Mouse (Mus musculus) lung, postnatal 36 days (tissue): Measurements from ENCODE around the gene Sap30bp.

Source experiments
- DNase-seq: peaks from one replicate; pipeline ENCODE4 v3.0.0; 2022; ENCODE audit warnings: mixed read lengths

Gene Sap30bp

DNA sequence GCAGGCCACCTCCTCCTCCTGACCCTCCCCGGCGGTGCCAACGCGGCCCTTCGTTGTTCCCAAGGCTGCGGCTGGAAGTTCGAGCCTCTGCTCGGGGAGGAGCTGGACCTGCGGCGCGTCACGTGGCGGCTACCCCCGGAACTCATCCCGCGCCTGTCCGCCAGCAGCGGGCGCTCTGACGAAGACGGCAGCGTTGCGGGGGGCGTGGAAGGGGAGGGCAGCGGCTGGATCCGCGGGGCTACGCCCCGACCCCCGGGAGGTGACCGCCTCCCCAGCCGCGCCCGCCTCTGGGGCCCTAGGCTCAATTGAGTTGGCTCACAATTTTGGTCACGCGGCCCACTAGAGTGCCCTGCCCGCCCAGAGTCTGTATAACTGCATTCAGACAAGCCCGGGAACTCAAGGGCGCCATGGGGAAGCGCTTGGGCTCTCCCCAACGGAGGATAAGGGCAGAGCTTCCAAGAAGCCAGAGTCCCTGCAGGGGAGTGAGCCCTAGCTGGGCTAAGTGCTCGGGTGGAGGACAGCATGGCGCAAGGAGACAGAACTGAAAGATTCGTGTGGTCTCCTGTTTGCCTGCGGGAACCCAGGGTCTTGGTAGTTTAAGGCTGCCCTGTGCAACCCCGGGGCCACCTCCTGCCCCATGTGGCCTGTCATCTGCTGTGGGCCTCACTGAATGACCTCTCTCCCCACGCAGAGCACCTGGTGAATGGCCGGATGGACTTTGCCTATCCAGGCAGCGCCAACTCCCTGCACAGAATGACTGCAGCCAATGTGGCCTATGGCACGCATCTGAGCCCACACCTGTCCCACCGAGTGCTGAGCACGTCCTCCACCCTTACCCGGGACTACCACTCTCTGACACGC lies 72.0 kb downstream of the Sap30bp start:
- DNase-seq, result peak; percentile 85

DNA sequence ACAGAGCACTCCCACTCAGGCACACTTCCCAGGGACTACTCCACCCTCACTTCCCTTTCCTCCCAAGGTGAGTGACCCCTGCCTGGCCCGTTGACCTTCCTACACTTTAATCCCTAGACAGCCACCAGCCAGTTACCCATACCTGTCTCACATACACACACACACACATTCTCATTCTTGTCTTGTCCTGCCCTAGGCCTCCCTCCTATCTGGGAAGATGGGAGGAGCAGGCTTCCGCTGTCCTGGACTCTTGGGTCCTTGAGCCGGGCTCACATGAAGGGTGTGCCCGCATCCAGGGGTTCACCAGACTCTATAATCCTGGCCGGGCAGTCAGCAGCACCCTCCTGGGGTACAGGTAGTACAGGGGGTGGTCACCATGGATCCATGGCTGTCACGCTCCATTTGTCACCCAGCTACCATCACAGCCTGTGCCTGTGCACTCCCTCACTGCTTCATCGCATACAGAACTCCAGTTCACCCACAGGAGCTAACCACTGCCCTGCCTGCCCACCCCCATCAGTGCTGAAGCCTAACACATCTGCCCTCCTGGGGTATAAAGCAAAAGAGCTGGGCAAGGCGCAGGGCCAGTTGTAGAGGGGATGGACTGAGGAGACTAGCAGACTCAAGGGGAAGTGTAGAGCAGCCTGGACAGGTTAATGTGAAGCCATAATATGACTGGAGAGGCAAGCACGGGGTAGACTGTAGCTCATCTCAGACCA lies 72.8 kb downstream of the Sap30bp start:
- DNase-seq, result no peak

DNA sequence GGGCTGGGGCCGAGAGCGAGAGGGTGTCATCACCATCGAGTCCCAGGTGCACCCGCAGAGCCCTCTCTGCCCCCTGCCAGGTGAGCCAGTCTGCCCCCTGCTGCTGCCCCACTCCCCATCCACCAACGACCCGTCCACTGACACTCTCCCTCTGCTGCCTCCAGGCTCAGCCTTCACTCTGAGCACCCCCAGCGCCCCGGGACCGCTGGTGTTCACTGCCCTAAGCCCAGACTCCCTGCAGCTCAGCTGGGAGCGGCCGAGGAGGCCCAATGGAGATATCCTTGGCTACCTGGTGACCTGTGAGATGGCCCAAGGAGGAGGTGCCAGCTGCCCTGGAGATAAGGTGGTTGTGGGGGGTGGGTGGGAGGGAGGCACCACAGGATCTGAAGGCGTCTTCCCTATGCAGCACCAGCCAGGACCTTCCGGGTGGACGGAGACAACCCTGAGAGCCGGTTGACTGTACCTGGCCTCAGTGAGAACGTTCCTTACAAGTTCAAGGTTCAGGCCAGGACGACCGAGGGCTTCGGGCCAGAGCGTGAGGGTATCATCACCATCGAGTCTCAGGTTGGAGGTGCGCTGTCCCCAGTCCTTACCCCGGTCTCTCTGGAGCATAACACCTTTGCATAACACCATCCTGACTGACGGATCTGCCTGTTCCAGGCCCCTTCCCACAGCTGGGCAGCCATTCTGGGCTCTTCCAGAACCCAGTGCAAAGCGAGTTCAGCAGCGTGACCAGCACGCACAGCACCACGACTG lies 74.2 kb downstream of the Sap30bp start:
- DNase-seq, result no peak

DNA sequence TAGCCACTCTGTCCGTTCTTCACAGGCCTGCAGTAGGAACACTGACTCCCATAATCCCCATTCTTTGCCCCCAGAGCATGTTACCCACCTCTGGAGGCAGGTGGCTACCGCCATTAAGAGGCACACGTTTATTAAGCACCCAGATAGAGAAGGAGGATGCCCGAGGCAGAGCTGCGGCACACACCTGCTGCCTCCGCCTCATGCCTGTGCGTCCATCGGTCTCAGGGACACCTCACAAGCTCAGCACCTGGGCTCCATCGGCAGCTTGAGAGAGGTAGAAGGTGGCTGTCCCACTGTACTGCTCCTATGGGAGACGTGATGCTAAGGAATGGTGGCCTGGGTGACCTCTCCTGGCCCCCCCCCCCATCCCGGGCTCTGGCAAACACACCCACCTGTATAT lies 75.3 kb downstream of the Sap30bp start:
- DNase-seq, result no peak

DNA sequence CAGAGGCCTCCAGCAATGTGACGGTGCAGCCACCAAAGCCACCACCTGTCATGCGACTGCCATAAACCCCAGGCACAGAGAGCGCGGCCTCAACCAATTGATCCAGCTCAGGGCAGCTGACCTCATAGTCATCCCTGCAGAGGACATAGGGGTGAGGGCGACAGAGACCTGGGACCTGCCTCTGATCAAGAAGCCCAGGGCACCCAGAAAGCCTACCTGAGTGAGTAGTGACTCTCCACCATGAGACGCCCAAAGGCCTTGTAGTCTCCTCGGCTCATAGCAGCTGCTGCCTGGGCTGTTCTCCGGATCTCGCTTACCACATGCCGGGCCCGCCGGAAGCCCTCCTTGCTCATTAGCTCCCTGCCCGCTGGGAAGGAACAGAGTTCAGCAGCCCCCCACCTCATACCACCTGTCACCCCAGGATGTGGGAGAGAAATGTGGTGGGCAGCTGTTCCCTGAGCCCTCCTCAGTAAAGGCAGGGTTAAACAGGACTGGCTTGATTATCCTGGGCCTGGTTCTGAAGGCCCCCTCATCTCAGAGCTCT lies 75.8 kb downstream of the Sap30bp start:
- no peak for DNase-seq

DNA sequence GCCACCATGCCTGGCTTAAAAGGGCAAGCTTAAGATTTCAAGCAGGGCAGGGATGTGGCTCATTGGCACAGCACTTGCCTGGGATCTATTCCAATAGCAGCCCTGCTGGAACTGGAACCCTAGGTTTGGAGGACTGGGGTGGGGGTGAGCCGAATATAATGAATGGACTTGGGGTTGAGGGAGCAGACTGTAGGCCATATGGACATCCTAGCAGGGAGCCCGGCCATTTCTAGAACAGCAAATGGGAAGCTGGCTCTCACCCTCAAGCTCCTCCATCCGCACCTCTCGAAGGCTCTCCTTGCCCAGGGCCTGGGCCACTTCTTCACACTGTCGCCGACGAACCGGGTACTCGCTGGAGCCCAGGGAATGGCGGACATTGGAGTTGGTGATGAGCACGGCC lies 76.6 kb downstream of the Sap30bp start:
- no peak for DNase-seq

DNA sequence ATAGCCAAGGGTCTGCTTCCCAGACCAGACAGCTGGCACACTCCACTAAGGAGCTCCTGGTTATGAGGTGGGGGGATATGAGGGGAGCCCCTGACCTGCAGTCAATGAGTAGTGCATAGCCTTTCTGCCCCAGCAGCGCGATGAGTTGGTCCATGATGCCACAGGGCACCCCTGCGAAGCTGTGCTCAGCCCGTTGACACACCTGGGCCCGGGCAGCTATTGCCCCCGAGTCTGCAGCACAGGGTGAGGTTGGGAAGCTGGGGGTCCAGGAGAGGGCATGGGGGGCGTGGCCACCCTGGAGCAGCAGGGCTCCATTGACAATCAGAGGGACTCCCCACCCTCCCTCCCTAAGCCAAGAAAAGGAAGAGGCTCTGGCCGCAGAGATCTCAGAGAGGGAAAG lies 77.1 kb downstream of the Sap30bp start:
- no peak for DNase-seq

DNA sequence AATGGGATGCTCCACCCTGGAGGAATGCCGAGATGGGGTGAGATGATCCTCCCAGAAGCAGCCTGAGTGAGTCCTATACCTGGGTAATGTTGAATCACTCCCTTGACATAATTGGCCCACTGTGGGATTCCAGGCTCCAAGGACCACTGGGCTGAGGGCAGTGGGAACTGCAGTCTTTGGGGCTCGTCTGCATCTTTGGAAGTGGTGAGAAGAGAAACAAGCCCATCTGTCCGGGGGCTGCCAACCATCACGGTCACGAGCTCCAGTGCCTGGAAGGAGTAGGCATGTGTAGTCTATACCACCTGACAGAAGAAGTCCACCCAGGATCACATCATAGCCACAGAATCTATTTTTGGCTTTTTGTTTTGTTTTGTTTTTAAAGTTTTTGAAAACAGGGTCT lies 77.9 kb downstream of the Sap30bp start:
- no peak for DNase-seq

DNA sequence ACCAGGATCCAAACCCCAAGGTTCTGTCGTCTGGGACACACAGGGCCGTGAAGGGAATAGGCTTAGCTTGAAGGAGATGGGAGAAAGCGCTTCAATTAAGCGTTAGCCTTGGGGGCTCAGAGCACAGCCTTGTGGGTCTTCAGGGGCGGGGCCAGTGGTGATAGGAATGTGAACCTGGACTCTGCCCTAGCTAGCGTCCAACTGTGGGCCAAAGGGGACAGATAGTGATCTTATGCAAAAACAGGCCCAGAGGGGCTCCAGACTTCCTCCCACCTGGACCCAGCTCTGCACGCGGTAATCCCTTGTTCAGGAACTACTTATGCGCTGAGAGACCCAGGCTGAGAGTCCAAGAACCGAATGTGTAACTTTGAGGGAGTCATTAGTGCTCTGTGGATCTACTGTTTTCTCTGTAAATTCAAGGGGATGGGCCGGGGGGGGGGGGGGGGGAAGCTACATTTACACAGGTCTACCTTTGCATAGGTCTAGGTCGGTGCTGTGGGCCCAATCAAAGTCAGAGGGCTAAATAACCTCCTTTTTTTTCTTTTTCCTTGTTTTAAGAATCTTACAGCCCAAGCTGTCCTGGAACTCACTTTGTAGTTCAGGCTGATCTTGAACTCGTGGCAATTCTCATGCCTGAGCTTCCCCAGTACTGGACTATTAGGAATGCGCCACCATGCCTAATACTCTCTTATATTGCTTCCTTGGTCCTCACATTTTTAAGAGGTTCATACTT lies 78.6 kb downstream of the Sap30bp start:
- no peak for DNase-seq

DNA sequence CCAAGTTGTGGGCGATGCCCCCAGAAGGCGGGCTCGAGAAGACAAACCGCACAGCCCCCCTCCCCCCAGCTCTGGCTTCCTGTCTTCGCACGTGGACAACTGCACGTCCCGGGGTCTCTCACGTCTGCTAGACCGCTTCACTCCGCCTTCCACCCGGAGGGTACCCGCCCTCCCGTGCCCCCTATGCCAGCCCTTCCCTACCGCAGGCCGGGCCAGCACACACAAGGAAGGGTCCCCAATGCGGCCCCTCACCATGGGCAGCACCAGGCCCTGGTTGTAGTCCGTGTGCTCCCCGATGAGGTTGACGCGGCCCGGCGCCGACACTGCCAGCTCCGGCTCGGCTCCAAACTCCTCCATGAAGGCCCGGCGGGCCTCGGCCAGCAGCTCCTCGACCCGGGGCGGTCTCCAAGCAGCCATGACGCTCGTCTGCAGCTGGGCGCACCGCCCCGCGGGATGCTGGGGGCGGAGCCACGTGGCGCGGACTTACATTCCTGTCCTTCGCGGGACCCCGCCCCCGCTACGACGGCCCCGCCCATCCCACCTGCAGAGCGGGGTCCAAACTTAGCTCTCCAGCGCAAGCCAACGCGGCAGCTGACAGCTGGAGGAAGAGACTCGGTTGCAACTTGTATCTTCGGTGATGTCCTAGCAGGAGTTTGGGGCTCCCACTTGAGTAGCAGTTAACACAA lies 79.3 kb downstream of the Sap30bp start, which contains the start of gene Galk1:
Gene Galk1, minus strand, starts transcription at position 458 of the 686 bp plus-strand sequence.
- DNase-seq, result peak; percentile 95

DNA sequence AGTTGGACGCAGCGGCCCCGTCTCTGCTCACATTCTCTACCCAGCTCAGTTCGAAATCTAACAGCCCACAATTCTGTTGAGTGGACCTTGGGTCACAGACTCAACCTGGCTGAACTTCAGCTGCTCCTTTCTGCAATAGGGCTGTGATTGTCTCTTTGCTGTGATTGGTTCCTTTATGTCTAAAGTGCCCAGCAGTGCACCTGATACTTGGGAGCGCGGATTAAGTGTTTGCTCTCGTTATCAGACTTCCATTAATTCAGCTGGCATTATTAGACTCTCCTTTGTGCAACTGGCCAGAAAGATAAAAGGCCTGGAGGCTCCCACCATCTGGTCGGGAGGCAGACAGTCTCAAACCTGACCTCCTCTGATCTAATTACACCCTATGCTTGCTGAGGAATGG lies 81.7 kb downstream of the Sap30bp start:
- DNase-seq, result peak; percentile 67
